Mouse (Mus musculus) G1E (cell line): ENCODE data around the gene Sigirr.

Experiments used
- GATA1 ChIP-seq: IDR thresholded peaks from 2 replicates; pipeline ENCODE4 v1.6.1; 2012; ENCODE audit warnings: borderline replicate concordance, low read length, inconsistent platforms, mixed read lengths
- TAL1 ChIP-seq: conservative IDR thresholded peaks from 2 replicates; pipeline ENCODE4 v1.6.1; 2012; ENCODE audit warnings: low read depth, low read length, inconsistent platforms, mixed read lengths

- TF ChIP-seq TAL1 = no peak
- no peak for TF ChIP-seq GATA1
Observed at GRCm38 (mm10) chr7:141119487-141119886, 19.1 kb upstream of the Sigirr start.
